Mouse (Mus musculus): ENCODE measurements around the gene Notch4.

The Notch4 gene

DNA sequence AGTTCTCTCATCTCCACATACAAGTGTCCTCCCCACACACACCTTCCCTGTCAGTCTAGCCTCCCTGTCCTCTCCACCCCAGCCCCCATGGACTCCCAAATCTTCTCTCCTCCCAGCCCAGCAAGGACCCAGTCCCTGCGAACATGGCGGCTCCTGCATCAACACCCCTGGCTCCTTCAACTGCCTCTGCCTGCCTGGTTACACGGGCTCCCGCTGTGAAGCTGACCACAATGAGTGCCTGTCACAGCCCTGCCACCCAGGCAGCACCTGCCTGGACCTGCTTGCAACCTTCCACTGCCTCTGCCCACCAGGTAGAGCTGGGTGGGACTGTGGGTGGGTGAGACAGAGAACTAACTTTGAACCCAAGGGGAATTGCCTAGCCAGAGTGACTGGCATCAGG lies 5.9 kb downstream of the Notch4 start:
- DNase-seq (ENCODE audit: low read depth, low spot score) = no peak

DNA sequence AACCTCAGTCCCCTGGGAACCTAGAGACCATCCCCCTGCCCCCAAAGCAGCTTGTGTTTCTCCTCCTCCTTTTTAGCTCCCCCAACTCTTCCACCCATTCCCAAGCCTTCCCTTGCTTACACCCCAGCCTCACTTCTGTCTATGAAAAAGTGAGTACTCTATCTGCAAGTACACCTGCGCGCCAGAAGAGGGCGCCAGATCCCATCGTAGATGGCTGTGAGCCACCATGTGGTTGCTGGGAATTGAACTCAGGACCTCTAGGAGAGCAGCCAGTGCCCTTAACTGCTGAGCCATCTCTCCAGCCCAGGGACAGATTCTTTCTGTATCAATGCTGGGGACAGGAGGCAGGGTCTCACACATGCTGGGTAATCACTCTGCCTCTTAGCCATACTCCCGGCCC lies 7.8 kb downstream of the Notch4 start:
- DNase-seq (ENCODE audit: low read depth, low spot score) = peak; percentile 57

DNA sequence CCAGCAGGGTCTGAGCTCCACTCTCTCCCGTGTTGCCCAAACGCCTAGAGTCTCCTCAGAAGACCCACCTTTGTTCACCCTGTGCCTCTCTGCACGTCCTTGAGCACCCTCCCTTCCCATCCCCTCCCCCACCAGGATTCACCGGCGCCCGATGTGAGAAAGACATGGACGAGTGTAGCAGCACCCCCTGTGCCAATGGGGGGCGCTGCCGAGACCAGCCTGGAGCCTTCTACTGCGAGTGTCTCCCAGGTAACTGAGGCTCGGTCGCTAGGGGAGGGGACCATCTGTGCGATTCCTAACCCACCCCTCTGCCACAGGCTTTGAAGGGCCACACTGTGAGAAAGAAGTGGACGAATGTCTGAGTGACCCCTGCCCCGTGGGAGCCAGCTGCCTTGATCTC lies 8.3 kb downstream of the Notch4 start:
- no peak for DNase-seq (ENCODE audit: low read depth, low spot score)

DNA sequence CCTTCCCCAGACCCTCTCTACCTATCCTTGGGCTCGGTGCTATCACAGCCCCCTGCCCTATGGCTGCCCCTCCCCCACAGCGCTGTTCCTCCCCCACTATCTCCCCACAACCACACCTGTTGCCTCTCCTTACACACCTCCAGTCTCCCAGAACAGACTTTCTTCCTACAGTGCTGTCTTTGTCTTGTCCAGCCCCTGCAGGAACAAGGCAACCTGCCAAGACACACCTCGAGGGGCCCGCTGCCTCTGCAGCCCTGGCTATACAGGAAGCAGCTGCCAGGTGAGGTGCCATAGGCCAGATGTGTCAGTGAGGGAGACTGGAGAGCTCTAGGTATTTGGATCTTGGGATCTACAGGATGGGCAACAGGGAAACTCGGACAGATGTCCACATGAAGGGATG lies 12.5 kb downstream of the Notch4 start:
- DNase-seq (ENCODE audit: low read depth, low spot score) = no peak

DNA sequence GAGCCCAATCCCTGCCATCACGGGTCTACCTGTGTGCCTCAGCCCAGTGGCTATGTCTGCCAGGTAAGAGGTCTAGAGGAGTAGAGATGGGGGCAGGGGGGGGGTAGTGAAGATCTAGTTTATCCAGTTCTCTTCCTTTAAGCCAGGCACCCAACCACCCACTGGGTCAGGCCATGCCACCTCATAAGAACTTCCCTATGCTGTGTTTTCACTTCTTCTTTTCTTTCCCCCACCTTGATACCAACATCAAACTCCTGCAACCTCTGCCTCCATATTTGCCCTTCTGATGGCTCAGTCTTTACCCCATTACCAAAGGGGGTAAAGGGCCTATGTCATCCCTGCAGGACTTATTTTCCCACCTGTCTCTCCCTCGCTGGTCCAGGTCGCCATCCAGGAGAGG lies 14.0 kb downstream of the Notch4 start:
- peak; percentile 82 for DNase-seq (ENCODE audit: low read depth, low spot score)

DNA sequence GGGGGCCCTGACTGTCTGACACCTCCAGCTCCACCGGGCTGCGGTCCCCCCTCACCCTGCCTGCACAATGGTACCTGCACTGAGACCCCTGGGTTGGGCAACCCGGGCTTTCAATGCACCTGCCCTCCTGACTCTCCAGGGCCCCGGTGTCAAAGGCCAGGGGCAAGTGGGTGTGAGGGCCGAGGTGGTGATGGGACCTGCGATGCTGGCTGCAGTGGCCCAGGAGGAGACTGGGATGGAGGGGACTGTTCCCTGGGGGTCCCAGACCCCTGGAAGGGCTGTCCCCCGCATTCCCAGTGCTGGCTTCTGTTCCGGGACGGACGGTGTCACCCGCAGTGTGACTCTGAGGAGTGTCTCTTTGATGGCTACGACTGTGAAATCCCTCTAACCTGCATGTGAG lies 18.5 kb downstream of the Notch4 start:
- DNase-seq (ENCODE audit: low read depth, low spot score) = no peak

DNA sequence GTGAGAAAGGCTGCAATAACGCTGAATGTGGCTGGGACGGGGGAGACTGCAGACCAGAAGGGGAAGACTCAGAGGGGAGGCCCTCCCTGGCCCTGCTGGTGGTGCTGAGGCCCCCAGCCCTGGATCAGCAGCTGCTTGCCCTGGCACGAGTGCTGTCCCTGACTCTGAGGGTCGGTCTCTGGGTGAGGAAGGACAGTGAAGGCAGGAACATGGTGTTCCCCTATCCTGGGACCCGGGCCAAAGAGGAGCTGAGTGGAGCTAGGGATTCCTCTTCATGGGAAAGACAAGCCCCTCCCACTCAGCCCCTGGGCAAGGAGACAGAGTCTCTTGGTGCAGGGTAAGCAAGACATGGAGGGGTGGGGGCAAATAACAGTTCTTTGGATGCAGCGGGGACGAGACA lies 19.3 kb downstream of the Notch4 start:
- no peak for DNase-seq (ENCODE audit: low read depth, low spot score)

DNA sequence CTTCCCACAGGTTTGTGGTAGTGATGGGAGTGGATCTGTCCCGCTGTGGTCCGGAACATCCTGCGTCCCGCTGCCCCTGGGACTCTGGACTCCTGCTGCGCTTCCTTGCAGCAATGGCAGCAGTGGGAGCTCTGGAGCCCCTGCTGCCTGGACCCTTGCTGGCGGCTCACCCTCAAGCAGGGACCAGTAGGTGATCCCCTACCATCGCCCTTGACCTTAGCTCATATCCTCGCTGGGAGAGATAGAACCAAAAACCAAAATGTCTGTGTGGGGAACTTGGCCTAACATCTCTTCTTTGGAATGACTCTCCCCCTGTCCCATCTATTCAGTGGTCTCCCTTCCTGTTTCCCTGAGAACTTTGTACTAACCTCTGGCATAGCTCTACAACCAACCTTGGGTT lies 19.8 kb downstream of the Notch4 start:
- DNase-seq (ENCODE audit: low read depth, low spot score) = no peak

DNA sequence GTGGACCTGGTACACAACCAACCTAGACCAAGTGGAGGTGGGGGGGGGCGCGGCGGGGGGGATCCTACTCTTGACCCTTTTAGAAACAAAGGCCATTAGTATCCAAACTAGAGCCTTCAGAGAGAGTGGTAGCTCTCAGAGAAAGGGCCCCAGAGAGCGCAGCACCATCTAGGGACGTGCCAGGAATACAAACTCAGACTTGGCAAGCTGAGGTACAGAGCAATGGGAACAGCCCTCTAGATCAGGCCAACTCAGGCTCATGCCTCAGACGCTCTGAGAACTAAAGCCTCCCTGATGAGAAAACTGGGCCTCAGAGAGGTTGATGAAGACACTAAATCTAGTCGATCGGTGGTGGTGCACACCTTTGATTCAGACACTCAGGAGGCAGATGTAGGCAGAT lies 21.1 kb downstream of the Notch4 start:
- no peak for DNase-seq (ENCODE audit: low read depth, low spot score)

DNA sequence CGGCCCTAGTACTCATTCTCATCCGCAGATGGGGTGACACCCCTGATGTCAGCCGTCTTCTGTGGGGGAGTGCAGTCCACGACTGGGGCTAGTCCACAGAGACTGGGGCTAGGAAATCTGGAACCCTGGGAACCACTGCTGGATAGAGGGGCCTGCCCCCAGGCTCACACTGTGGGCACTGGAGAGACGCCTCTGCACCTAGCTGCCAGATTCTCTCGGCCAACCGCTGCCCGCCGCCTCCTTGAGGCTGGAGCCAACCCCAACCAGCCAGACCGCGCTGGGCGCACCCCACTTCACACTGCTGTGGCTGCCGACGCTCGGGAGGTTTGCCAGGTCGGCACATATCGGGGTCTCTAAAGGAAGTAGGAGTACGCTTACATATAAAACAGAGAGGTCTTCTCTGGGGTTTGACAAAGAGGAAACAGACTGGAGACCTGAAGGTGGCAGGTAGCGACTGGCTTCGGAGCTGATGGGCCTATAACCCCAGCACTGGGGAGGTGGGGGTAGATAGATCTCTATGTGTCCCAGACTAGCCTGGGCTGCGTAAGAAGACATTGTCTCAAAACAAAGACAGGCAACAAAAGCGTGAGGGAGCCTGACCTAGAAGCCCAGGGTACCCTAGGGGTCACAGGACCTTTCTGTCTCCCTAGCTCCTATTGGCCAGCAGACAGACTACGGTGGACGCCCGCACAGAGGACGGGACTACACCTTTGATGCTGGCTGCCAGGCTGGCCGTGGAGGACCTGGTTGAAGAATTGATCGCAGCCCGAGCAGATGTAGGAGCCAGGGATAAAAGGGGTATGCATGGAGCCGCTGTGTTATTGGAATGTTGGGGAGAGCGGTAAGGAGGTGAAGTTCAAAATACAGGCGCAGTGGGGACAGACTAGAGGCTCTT lies 22.1 kb downstream of the Notch4 start:
- no peak for DNase-seq (ENCODE audit: low read depth, low spot score)

DNA sequence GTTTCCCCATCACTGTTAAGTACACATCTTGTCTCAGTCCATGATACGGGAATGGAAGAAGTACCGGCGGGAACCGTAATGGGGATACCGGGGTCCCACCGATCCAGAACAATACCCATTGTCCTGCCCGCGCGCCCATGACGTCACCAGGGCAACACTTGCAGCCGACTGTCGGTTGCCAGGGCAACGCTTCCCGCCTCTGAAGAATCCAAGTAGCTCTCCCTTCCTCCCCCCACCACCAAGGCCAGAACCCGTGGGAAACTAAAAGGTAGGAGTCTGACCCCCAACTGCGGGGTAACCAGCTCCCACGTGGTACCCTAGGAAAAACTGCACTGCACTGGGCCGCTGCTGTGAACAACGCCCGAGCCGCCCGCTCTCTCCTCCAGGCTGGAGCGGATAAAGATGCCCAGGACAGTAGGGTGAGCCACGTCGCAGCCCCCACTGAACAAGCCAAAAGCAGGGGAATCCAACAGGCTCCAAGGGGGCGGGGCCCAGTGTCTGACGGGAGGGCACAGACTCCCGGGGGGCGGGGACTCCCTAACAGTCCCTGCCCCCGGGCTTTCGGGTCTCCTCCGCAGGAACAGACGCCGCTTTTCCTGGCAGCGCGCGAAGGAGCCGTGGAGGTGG lies 22.8 kb downstream of the Notch4 start:
- DNase-seq (ENCODE audit: low read depth, low spot score) = no peak

DNA sequence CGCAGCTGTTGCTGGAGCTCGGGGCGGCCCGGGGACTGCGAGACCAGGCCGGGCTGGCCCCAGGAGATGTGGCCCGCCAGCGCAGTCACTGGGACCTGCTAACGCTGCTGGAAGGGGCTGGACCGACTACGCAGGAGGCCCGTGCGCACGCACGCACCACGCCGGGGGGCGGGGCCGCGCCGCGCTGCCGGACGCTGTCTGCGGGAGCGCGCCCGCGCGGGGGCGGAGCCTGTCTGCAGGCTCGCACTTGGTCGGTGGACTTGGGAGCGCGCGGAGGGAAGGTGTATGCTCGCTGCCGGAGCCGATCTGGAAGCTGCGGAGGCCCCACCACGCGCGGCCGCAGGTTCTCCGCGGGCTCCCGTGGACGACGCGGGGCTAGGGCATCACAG lies 23.3 kb downstream of the Notch4 start:
- peak; percentile 98 for DNase-seq (ENCODE audit: low read depth, low spot score)

DNA sequence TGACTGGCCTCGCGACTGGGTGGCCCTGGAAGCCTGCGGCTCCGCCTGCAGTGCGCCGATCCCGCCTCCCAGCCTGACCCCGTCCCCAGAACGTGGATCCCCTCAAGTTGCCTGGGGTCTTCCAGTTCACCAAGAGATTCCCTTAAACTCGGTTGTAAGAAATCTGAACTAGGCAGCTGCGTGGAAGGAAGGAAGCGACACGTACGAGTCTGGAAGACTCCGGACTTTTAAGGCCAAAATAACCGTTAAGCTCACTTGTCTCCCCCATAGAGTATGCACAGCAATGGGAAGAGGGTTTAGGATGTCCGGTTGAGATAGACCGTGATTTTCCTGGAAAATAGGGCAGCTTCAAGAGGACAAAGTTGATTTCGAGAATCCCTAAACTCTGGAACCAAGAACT lies 23.7 kb downstream of the Notch4 start:
- DNase-seq (ENCODE audit: low read depth, low spot score) = no peak

DNA sequence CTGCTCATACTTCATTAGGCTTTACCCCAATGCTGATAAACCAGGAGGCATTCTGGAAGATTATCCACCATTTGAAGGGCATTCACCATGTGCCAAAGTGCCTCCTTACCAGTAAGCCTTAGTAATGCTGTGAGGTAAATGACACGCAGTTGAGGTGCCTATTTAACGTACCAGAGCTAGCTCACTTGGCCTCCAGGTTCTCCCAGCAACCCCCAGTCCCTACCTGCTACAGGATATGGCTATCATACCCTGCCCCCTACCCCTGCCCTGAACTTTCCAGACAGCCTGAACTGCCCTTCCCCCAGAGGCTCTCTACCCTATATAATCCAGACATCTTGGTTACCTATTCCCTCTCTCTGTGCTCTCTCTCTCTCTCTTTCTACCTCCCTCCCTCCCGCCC lies 24.7 kb downstream of the Notch4 start:
- peak; percentile 64 for DNase-seq (ENCODE audit: low read depth, low spot score)

DNA sequence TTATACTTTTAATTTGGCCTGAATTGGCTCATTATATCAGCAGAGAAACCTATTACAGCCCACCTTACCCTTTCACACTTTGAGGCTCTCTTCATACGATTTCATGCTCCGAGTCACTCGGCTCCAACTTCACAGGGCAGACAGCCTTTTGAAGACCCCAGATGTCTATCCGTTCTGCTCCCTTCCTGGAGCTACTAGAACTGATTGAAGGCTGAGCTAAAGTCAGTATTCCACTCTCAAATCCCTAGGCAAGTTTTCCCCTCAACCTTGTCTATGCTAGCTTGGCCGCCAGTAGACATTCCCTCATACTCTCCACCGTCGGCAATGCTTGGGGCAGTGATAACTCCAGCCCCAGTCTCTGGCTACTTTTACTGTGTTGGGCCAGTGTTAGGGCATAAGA lies 25.1 kb downstream of the Notch4 start:
- DNase-seq (ENCODE audit: low read depth, low spot score) = no peak

DNA sequence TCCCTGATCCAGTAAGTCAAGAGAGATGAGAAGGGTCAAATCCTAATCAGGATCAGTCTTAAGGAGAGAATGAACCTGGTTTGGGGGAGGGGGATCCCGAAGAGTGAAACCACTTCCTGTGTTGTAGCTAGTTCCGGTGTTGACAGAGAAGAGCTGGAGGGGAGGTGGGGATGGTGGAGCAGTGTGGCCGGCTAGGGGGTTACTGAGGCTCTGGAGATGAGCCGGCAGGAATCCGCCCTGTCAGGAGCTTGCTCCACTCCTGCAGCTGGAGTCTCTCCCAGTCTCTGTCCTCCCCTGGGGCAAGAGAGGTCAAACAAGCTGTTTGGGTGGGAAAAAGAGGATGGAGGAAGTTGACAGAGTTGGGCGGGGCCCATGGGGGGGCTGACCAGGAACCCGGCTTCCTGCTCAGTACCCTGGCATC lies 25.6 kb downstream of the Notch4 start, which contains the start of gene Gpsm3:
Gpsm3 (plus strand) TSS at position 126 of the 421 bp plus-strand sequence.
- DNase-seq (ENCODE audit: low read depth, low spot score) = peak; percentile 85

DNA sequence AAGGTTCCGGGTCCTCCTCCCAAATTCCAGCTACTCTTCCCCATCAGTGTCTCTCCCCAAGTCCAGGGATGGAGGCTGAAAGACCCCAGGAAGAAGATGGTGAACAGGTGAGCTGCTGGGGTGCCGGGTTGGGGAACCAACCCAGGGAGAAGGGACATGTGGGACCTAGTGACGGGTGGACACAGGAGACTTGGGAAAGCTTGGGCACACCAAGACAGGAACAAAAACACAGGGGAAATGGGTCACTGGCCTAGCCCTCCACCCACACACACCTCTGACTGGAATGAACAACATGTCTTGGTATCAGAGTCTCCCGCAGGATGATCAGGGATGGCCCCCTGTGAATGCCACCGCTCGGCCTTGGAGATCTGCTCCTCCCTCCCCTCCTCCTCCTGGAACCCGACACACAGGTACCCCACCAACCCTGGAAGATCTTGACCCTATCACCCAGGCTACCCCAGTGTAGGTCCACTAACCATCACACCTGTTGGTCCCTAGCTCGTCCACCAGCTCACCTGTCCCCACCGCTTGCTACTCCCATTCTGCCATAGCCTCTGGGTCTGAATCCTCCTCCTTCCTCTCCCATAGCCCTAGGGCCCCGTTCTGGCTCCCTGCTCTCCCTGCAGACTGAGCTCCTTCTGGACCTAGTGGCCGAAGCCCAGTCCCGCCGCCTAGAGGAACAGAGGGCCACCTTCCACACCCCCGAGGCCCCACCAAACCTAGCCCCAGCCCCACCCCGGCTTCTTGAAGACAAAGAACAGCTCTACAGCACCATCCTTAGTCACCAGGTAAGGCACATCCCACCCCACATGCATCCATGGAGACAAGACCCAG lies 26.3 kb downstream of the Notch4 start:
- DNase-seq (ENCODE audit: low read depth, low spot score) = peak; percentile 48

DNA sequence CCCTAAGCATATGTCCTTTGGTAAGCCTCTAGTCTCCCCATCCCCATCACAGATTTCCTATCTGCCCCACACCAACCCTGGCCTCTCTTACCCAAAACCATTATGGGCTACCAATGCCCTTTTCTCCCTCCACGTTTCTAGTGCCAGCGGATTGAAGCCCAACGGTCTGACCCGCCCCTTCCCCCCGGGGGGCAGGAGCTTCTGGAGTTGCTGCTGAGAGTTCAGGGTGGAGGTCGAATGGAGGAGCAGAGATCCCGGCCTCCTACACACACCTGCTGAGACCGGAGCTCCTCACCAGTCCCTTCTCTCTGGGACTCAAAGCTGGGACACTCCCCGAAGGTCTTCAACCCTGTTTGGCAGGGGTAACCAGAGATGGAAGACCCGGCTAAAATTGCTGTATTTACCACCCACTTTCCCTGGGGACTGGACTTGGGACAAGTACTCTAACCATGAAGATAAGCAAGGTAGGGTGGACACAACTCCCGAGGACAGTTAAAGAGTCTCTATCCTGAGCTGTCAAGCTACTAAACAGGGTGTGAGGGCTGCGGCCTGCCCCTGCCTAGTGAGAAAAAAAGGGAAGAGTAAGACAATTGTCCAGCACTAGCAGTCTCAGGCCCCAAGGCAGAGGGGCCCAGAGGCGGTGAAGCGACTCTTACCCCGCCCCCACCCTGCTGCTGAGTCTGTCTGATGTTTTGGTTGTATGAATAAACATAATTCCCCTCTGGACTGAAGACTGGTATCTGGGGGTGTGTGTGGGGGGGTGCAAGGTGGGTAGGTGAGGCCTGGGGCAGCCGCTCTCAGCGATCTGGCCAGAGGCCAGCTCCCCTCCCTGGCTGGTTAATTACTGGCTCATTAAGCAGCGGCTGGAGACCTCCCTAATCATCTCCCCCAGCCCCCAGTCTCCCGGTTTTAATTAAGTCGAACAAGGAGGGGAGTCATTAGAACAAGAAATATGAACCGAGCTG lies 27.2 kb downstream of the Notch4 start, which contains the start of gene Pbx2:
Pbx2 (plus strand) TSS at position 238 of the 965 bp plus-strand sequence.
- peak; percentile 89 for DNase-seq (ENCODE audit: low read depth, low spot score)

DNA sequence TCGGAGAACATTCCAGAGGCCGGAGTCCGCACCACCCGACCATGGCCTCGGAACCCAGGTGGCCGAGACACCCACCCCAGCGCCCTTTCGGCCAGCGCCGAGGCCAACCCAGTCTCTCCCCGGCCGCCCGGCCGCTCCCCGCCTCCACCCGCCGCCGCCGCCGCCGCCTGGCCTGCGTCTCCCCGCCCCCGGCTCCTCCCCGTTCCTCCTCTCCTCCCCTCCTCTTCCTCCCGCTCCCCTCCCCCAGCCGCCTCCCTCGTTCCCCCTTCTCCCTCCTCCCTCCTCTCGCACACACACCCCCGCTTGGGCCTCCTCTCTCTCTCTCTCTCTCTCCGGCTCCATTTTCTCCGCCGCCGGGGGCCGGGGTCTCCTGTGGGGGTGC lies 27.9 kb downstream of the Notch4 start:
- peak; percentile 93 for DNase-seq (ENCODE audit: low read depth, low spot score)

DNA sequence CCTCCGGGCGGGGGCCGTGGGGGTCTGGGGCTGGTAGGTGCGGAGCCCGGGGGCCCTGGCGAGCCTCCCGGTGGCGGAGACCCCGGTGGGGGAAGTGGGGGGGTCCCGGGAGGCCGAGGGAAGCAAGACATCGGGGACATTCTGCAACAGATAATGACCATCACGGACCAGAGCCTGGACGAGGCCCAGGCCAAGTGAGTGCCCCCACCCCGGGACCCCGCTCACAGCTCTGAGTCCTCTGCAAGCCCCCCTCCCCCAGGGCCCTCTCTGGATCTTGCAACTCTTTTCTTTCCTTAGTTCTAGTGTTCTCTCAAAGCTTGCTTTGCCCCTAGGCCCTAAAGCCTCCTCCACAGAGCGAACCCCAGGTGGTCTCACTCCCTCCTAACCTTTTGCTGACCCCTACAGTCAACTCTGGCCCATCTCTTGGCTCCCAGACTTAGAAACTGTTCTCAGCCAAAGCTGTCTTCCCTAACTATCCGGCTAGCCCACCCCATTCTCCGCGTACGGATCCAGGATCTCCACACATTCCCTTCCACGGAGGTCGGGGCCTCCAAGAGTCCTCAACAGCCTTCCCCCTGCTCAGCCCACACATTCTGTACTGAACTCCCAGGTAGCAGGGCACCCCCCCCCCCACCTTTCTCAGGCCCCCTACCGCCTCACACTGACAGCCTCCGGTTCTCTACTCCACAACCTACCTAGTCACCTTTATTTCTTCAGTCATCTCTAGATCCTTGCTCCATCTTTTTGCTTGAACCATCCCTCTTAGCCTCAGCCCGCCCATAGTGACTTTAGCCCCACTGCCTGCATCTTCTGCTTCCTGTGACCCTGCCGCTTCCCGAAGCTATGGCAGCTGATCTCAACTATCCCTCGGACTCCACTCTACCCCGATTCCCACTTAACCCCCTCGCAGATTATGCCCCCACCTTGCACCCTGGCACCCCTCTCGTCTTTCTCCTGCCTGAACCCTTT lies 28.8 kb downstream of the Notch4 start:
- DNase-seq (ENCODE audit: low read depth, low spot score) = peak; percentile 29
